Mouse (Mus musculus): ENCODE measurements around the gene Slc16a1. TPM values are rescaled to one million over a fixed set of nuclear protein-coding genes. Genes with fewer than 3 reads are reported as not detected.
A peak's percentile ranks its signal among the peaks of the same experiment; 100 is the strongest.

The Slc16a1 gene
- polyA plus RNA-seq (2015; fragmentation: Nextera tagmentation; extraction: Ambion mirVana) = 29.1 and 29.5 TPM in 2 replicates

GRCm38 (mm10) chr3:104638403-104638779 is at the start of gene Slc16a1:
TSS of gene Slc16a1 (plus strand) at chr3:104638668.
- peak within 1 kb of the TSS; percentile 99 for H3K4me2 ChIP-seq
- H3K27me3 ChIP-seq = no peaks in the 10 kb centered on the region
- ATAC-seq (ENCODE audit: borderline replicate concordance, extremely low read depth, low FRiP score, low TSS enrichment) = peak; percentile 99
- peaks cover 5% of the 10 kb centered on the region; the same call in 1 of the 2 replicates for H3K4me1 ChIP-seq
- H3K36me3 ChIP-seq = no peaks in the 10 kb centered on the region
- peak within 1 kb of the TSS; percentile 96 for H3K4me3 ChIP-seq
- H3K9ac ChIP-seq = peak within 1 kb of the TSS; percentile 89
- no peaks in the 10 kb centered on the region for H3K9me3 ChIP-seq
- under 1% methylated on average over 40 of the region's 50 CpGs for WGBS
- peak within 1 kb of the TSS; percentile 81 for H3K27ac ChIP-seq

- ATAC-seq (ENCODE audit: borderline replicate concordance, extremely low read depth, low FRiP score, low TSS enrichment) = no peak
- Histone ChIP-seq H3K9ac (no peak overlapping the region), H3K4me1 (peaks cover 31% of the 10 kb centered on the region), H3K27me3 (no peaks in the 10 kb centered on the region), H3K4me2 (peak overlapping the region; percentile 28), H3K4me3 (0 out of 2 replicates have a peak overlapping the region, but pooled peaks have one; percentile 1), H3K36me3 (no peaks in the 10 kb centered on the region), H3K27ac (no peak overlapping the region), H3K9me3 (no peaks in the 10 kb centered on the region)
- WGBS = 55% methylated on average over 6 of the region's 6 CpGs
Observed at GRCm38 (mm10) chr3:104596451-104597134, 41.9 kb upstream of the Slc16a1 start.

- peak overlapping the region; percentile 28 for H3K4me2 ChIP-seq
- WGBS = 51% methylated on average over 10 of the region's 10 CpGs
- no peaks in the 10 kb centered on the region for H3K36me3 ChIP-seq
- ATAC-seq (ENCODE audit: borderline replicate concordance, extremely low read depth, low FRiP score, low TSS enrichment) = peak; percentile 75; the same call in 1 of the 2 replicates
- H3K4me3 ChIP-seq = 0 out of 2 replicates have a peak overlapping the region, but pooled peaks have one; percentile 1
- peaks cover 35% of the 10 kb centered on the region for H3K4me1 ChIP-seq
- no peaks in the 10 kb centered on the region for H3K9me3 ChIP-seq
- H3K9ac ChIP-seq = no peak overlapping the region
- no peaks in the 10 kb centered on the region for H3K27me3 ChIP-seq
- no peak overlapping the region; the same call in 1 of the 2 replicates for H3K27ac ChIP-seq
Observed at GRCm38 (mm10) chr3:104597135-104597764, 41.2 kb upstream of the Slc16a1 start.

- Histone ChIP-seq H3K36me3 (no peaks in the 10 kb centered on the region), H3K4me2 (peak overlapping the region; percentile 18; the same call in 1 of the 2 replicates), H3K9me3 (no peaks in the 10 kb centered on the region), H3K4me3 (no peak overlapping the region), H3K4me1 (peaks cover 35% of the 10 kb centered on the region), H3K27me3 (no peaks in the 10 kb centered on the region), H3K27ac (peak overlapping the region; percentile 61), H3K9ac (no peak overlapping the region)
- whole genome bisulfite sequencing = 41% methylated on average over 20 of the region's 20 CpGs
- ATAC-seq (ENCODE audit: borderline replicate concordance, extremely low read depth, low FRiP score, low TSS enrichment) = peak; percentile 74
Observed at GRCm38 (mm10) chr3:104599296-104600150, 38.9 kb upstream of the Slc16a1 start.

GRCm38 (mm10) chr3:104600691-104601090 is 37.8 kb upstream of the Slc16a1 start:
- H3K4me3 ChIP-seq = no peak overlapping the region
- peaks cover 35% of the 10 kb centered on the region for H3K4me1 ChIP-seq
- H3K4me2 ChIP-seq = no peak overlapping the region
- 56% methylated on average over 3 of the region's 3 CpGs for WGBS
- H3K27ac ChIP-seq = peak overlapping the region; percentile 45; the same call in 1 of the 2 replicates
- no peaks in the 10 kb centered on the region for H3K9me3 ChIP-seq
- no peaks in the 10 kb centered on the region for H3K36me3 ChIP-seq
- H3K27me3 ChIP-seq = no peaks in the 10 kb centered on the region
- no peak for ATAC-seq (ENCODE audit: borderline replicate concordance, extremely low read depth, low FRiP score, low TSS enrichment)
- no peak overlapping the region for H3K9ac ChIP-seq

- no peak overlapping the region for H3K9ac ChIP-seq
- WGBS = 55% methylated on average over 4 of the region's 4 CpGs
- ATAC-seq (ENCODE audit: borderline replicate concordance, extremely low read depth, low FRiP score, low TSS enrichment) = 0 out of 2 replicates have a peak, but pooled peaks have one; percentile 40
- no peaks in the 10 kb centered on the region for H3K9me3 ChIP-seq
- H3K27ac ChIP-seq = peak overlapping the region; percentile 57
- H3K36me3 ChIP-seq = no peaks in the 10 kb centered on the region
- H3K4me2 ChIP-seq = no peak overlapping the region
- peaks cover 35% of the 10 kb centered on the region for H3K4me1 ChIP-seq
- no peak overlapping the region for H3K4me3 ChIP-seq
- H3K27me3 ChIP-seq = no peaks in the 10 kb centered on the region
Observed at GRCm38 (mm10) chr3:104601680-104602079, 36.8 kb upstream of the Slc16a1 start.

- no peak for ATAC-seq (ENCODE audit: borderline replicate concordance, extremely low read depth, low FRiP score, low TSS enrichment)
- Histone ChIP-seq H3K9me3 (no peaks in the 10 kb centered on the region), H3K9ac (no peak overlapping the region), H3K4me1 (0 out of 2 replicates have a peak, but pooled peaks cover 4% of the 10 kb centered on the region), H3K36me3 (no peaks in the 10 kb centered on the region), H3K4me3 (no peak overlapping the region), H3K4me2 (no peak overlapping the region), H3K27me3 (no peaks in the 10 kb centered on the region), H3K27ac (no peak overlapping the region)
- 74% methylated on average over 8 of the region's 8 CpGs for WGBS
Observed at GRCm38 (mm10) chr3:104609690-104610380, 28.6 kb upstream of the Slc16a1 start.

- Histone ChIP-seq H3K27ac (no peak overlapping the region), H3K9ac (no peak overlapping the region)
- no peak for ATAC-seq (ENCODE audit: borderline replicate concordance, extremely low read depth, low FRiP score, low TSS enrichment)
Observed at GRCm38 (mm10) chr3:104610453-104611230, 27.8 kb upstream of the Slc16a1 start.

GRCm38 (mm10) chr3:104611951-104612350 is 26.5 kb upstream of the Slc16a1 start:
- 81% methylated on average over 3 of the region's 3 CpGs for WGBS
- no peaks in the 10 kb centered on the region for H3K27me3 ChIP-seq
- no peak overlapping the region for H3K27ac ChIP-seq
- ATAC-seq (ENCODE audit: borderline replicate concordance, extremely low read depth, low FRiP score, low TSS enrichment) = no peak
- no peaks in the 10 kb centered on the region for H3K9me3 ChIP-seq
- no peak overlapping the region for H3K4me2 ChIP-seq
- no peak overlapping the region for H3K4me3 ChIP-seq
- 0 out of 2 replicates have a peak, but pooled peaks cover 4% of the 10 kb centered on the region for H3K4me1 ChIP-seq
- no peak overlapping the region for H3K9ac ChIP-seq
- H3K36me3 ChIP-seq = no peaks in the 10 kb centered on the region

More at GRCm38 (mm10) chr3:104610453-104611230, 27.8 kb upstream of the Slc16a1 start:
- H3K4me2 ChIP-seq = no peak overlapping the region
- H3K4me1 ChIP-seq = 0 out of 2 replicates have a peak, but pooled peaks cover 4% of the 10 kb centered on the region
- no peaks in the 10 kb centered on the region for H3K36me3 ChIP-seq
- 33% methylated on average over 6 of the region's 6 CpGs for WGBS
- no peak overlapping the region for H3K4me3 ChIP-seq
- H3K27me3 ChIP-seq = no peaks in the 10 kb centered on the region
- H3K9me3 ChIP-seq = no peaks in the 10 kb centered on the region

GRCm38 (mm10) chr3:104613102-104613501 is 25.4 kb upstream of the Slc16a1 start:
- no peaks in the 10 kb centered on the region for H3K36me3 ChIP-seq
- H3K27ac ChIP-seq = no peak overlapping the region
- H3K9me3 ChIP-seq = no peaks in the 10 kb centered on the region
- H3K4me3 ChIP-seq = no peak overlapping the region
- WGBS = 50% methylated on average over 5 of the region's 5 CpGs
- H3K4me2 ChIP-seq = no peak overlapping the region
- no peaks in the 10 kb centered on the region for H3K27me3 ChIP-seq
- 0 out of 2 replicates have a peak, but pooled peaks cover 4% of the 10 kb centered on the region for H3K4me1 ChIP-seq
- ATAC-seq (ENCODE audit: borderline replicate concordance, extremely low read depth, low FRiP score, low TSS enrichment) = no peak
- no peak overlapping the region for H3K9ac ChIP-seq
